23 mouse cellular contexts compared by ENCODE assay signal in the genomic region with DNA sequence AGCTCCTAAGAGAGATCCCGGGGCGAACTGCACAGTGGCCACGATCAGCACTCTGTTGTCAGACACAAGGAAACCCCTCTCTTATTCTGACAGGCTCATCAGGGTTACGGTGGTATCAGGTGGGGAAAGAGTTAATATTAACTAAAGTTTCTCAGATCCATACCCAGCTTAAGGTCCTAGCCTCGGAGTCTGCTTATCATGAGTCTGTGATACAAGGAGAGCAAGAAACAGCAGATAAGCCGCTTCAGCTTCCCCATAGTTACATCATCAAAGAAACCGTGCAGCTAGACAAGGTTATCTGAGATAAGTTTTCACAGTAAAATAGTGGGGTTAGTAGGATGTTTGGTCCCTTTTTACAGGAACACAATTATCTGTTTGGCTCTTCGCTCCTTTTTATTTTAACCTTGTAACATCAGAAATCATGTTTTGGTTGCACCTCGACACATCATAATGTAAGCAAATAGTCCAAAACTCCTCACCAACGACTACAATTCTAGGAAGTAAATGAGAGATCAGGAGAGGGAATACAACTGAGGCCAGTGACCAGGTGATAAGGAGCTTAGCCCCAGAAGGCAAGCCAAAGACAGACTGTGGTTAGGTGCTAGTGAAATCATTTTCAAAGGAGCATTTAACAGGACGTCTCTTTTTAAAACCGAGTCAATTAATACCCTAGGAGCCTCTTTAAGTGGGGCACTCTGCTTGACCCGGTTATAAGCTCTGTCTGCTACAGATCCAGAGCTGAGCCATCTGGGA. TPM values are rescaled to one million over a fixed set of nuclear protein-coding genes. Genes with fewer than 3 reads are reported as not detected.
DNase-seq lines count a peak whose midpoint lies in the region; ATAC-seq lines count a peak whose summit lies in the region.
"Had no signal": no experiment of that assay in that cellular context is flagged by ENCODE, and none has a peak within 500 bp of the region (broad histone marks: within the 10 kb centered on the region; RNA-seq: fewer than 3 reads in every experiment).

No protein-coding gene starts in this region.

- 0 out of 2 replicates have a peak overlapping the region, but pooled peaks have one; percentile 5 for H3K9ac ChIP-seq in heart, embryonic 14.5 days (ENCODE audit: low read length)
- H3K9ac ChIP-seq in liver, embryonic 13.5 days, result no peak overlapping the region; the same call in 1 of the 2 replicates
- no peak overlapping the region for H3K9ac ChIP-seq in stomach, embryonic 15.5 days
- H3K9ac ChIP-seq: embryonic facial prominence, embryonic 12.5 days; hindbrain, embryonic 12.5 days; lung, embryonic 14.5 days; midbrain, embryonic 12.5 days; neural tube, embryonic 13.5 days had no signal

- peak overlapping the region; percentile 39 for H3K4me2 ChIP-seq in heart, embryonic 14.5 days (ENCODE audit: low read length)
- peak overlapping the region; percentile 51 for H3K4me2 ChIP-seq in liver, embryonic 13.5 days
- peak overlapping the region; percentile 22; the same call in 1 of the 2 replicates for H3K4me2 ChIP-seq in stomach, embryonic 15.5 days
- H3K4me2 ChIP-seq: embryonic facial prominence, embryonic 12.5 days; hindbrain, embryonic 12.5 days; lung, embryonic 14.5 days; midbrain, embryonic 12.5 days; neural tube, embryonic 13.5 days had no signal

- H3K4me1 ChIP-seq in heart, embryonic 14.5 days (ENCODE audit: control insufficient read depth in 2 of 2, insufficient read depth in 2 of 2, low read length in 2 of 2), result peaks cover 4 to 7% of the 10 kb centered on the region in 2 experiments; a peak in 2 of 4 replicates
- peaks cover 58% of the 10 kb centered on the region for H3K4me1 ChIP-seq in liver, embryonic 13.5 days (replicated peaks)
- H3K4me1 ChIP-seq in stomach, embryonic 15.5 days, result peaks cover 4% of the 10 kb centered on the region
- H3K4me1 ChIP-seq: embryonic facial prominence, embryonic 12.5 days; neural tube, embryonic 13.5 days had no signal

- no peaks in the 10 kb centered on the region for H3K36me3 ChIP-seq in heart, embryonic 14.5 days (ENCODE audit: control insufficient read depth, insufficient read depth, low read length)
- no peaks in the 10 kb centered on the region for H3K36me3 ChIP-seq in liver, embryonic 13.5 days
- no peaks in the 10 kb centered on the region for H3K36me3 ChIP-seq in stomach, embryonic 15.5 days
- H3K36me3 ChIP-seq: embryonic facial prominence, embryonic 12.5 days; forebrain, embryonic 10.5 days; hindbrain, embryonic 12.5 days; midbrain, embryonic 12.5 days; neural tube, embryonic 13.5 days had no signal

- no peak for DNase-seq in heart, adult 9 months (ENCODE audit: low spot score in 2 of 2)
- peak; percentile 34 for DNase-seq in liver, embryonic 13.5 days
- no peak for DNase-seq in layer of hippocampus, adult 9-11 months
- DNase-seq in adipocyte (ENCODE audit: low spot score), result no peak
- no peak for DNase-seq in left cerebral cortex, postnatal 25 days (ENCODE audit: low spot score in 2 of 2)
- DNase-seq: cerebellum, postnatal 36 days; heart, adult 18-20 months; lung, embryonic 14.5 days; lung, postnatal 4 days; thymus, adult 2 months had no signal

- WGBS in heart, embryonic 14.5 days, result 13% methylated on average over 13 of the region's 13 CpGs
- WGBS in liver, embryonic 13.5 days (ENCODE audit: insufficient replicate concordance), result 18% methylated on average over 13 of the region's 13 CpGs
- 54% methylated on average over 13 of the region's 13 CpGs for WGBS in stomach, embryonic 15.5 days

- H3K27ac ChIP-seq in heart, embryonic 14.5 days (replicated peaks in 1 of 2; ENCODE audit: control insufficient read depth in 1 of 2, insufficient read depth in 1 of 2, low read depth in 2 of 2, low read length in 2 of 2), result no peak overlapping the region
- peak overlapping the region; percentile 68 for H3K27ac ChIP-seq in liver, embryonic 13.5 days
- H3K27ac ChIP-seq in stomach, embryonic 15.5 days, result peak overlapping the region; percentile 33
- H3K27ac ChIP-seq: embryonic facial prominence, embryonic 12.5 days; forebrain, embryonic 10.5 days; hindbrain, embryonic 12.5 days; kidney, postnatal 0 days; midbrain, embryonic 12.5 days; neural tube, embryonic 13.5 days had no signal

- intact Hi-C loops in left cerebral cortex, postnatal 25 days (cut with DNase I), result no loop called here

- no peak for ATAC-seq in heart, embryonic 14.5 days (ENCODE audit: insufficient number of reproducible peaks, insufficient read depth, low FRiP score, low read depth)
- ATAC-seq in common myeloid progenitor, adult 5-6 weeks (replicated peaks; ENCODE audit: low read depth, poor library complexity, severe bottlenecking), result peak; percentile 29; the same call in 1 of the 2 replicates
- peak; percentile 84 for ATAC-seq in liver, embryonic 13.5 days (ENCODE audit: low read depth)
- peak; percentile 37 for ATAC-seq in stomach, embryonic 15.5 days (ENCODE audit: insufficient read depth, low FRiP score, low read depth)
- ATAC-seq: inflammation-experienced regulatory T-cells, adult 6 months had no signal

- H3K4me3 ChIP-seq in heart, embryonic 14.5 days (ENCODE audit: control insufficient read depth in 1 of 2, insufficient read depth in 1 of 2, low read depth in 1 of 2, low read length in 2 of 2), result no peak overlapping the region
- H3K4me3 ChIP-seq in liver, embryonic 13.5 days (replicated peaks), result no peak overlapping the region
- no peak overlapping the region for H3K4me3 ChIP-seq in stomach, embryonic 15.5 days (replicated peaks)
- H3K4me3 ChIP-seq: embryonic facial prominence, embryonic 12.5 days; forebrain, embryonic 10.5 days; hindbrain, embryonic 12.5 days; midbrain, embryonic 12.5 days; neural tube, embryonic 13.5 days had no signal

- H3K9me3 ChIP-seq in heart, embryonic 14.5 days (ENCODE audit: control insufficient read depth, low read length), result no peaks in the 10 kb centered on the region
- H3K9me3 ChIP-seq in liver, embryonic 13.5 days (replicated peaks), result no peaks in the 10 kb centered on the region
- H3K9me3 ChIP-seq in stomach, embryonic 15.5 days, result no peaks in the 10 kb centered on the region
- H3K9me3 ChIP-seq: embryonic facial prominence, embryonic 12.5 days; forebrain, embryonic 10.5 days; hindbrain, embryonic 12.5 days; midbrain, embryonic 12.5 days; neural tube, embryonic 13.5 days had no signal

- H3K27me3 ChIP-seq in heart, embryonic 14.5 days (ENCODE audit: control insufficient read depth, insufficient read depth, low read length), result no peaks in the 10 kb centered on the region; the same call in 1 of the 2 replicates
- H3K27me3 ChIP-seq in liver, embryonic 13.5 days, result no peaks in the 10 kb centered on the region
- no peaks in the 10 kb centered on the region for H3K27me3 ChIP-seq in stomach, embryonic 15.5 days (replicated peaks)
- H3K27me3 ChIP-seq: embryonic facial prominence, embryonic 12.5 days; hindbrain, embryonic 12.5 days; midbrain, embryonic 12.5 days; neural tube, embryonic 13.5 days had no signal

RNA-seq across cellular contexts. Expression of a gene that starts 4.2 kb away (rescaled TPM):
- polyA plus RNA-seq in heart, embryonic 14.5 days (2014; fragmentation: Nextera tagmentation; extraction: Ambion mirVana), result 0.20 TPM in 1 of 2 replicates, not detected in the other
- total RNA-seq in common myeloid progenitor, adult 5-6 weeks (2017), result not detected in 2 replicates
- polyA plus RNA-seq in liver, embryonic 13.5 days (2015; fragmentation: Nextera tagmentation; extraction: Ambion mirVana), result 0.08 and 0.19 TPM in 2 replicates
- polyA plus RNA-seq in stomach, embryonic 15.5 days (2015; fragmentation: Nextera tagmentation; extraction: Ambion mirVana), result 28.6 and 32.2 TPM in 2 replicates
- under 1 TPM; 0.18 to 0.23 TPM for total RNA-seq in left cerebral cortex, postnatal 25 days (2021)
- total RNA-seq: gastrocnemius, adult 8-10 months; layer of hippocampus, adult 18-20 months had no signal
- polyA plus RNA-seq: forebrain, embryonic 10.5 days; hindbrain, embryonic 12.5 days; limb, embryonic 11.5 days; midbrain, embryonic 12.5 days had no signal

Comparison
In these comparisons a context has a peak if more than half of its experiments do, and no peak if none do; other contexts are left out.
1. H3K27ac ChIP-seq: peak in liver, embryonic 13.5 days (single experiment) and stomach, embryonic 15.5 days (single experiment); none in heart, embryonic 14.5 days (0 of 2).
2. RNA of a gene that starts 4.2 kb away (polyA plus RNA-seq): 28.6 to 32.2 TPM in stomach, embryonic 15.5 days; 0.20 TPM in heart, embryonic 14.5 days and 0.08 to 0.19 TPM in liver, embryonic 13.5 days; every median in the first group is over 10 times any median in the second.
3. Peak in every context shown above with its lines, with median percentiles within 50 percentile points of each other: H3K4me2 ChIP-seq.